Mouse (Mus musculus) left cerebral cortex, adult 2 months (tissue): ENCODE data around the gene Ddi2. TPM values are rescaled to one million over a fixed set of nuclear protein-coding genes. Genes with fewer than 3 reads are reported as not detected.
A peak's percentile ranks its signal among the peaks of the same experiment; 100 is the strongest.

Source experiments
- DNase-seq, 2 experiments: peaks; one replicate each; pipeline ENCODE4 v3.0.0; 2021 to 2022; ENCODE audit warnings: low spot score in 2 of 2, mixed read lengths in 1 of 2; ENCODE audit errors: extremely low spot score in 1 of 2
- H3K27ac ChIP-seq: fragments of 200-600 bp; 2 replicates; pipeline ENCODE4 v1.8.1; 2022
- H3K4me3 ChIP-seq: fragments of 200-600 bp; 2 replicates; pipeline ENCODE4 v1.8.1; 2022
- CTCF ChIP-seq: fragments of 200-600 bp; IDR thresholded peaks from 2 replicates; pipeline ENCODE4 v1.8.1; 2022; ENCODE audit warnings: antibody characterized with exemption, mild to moderate bottlenecking, moderate library complexity
- intact Hi-C: fragments of 180-260 bp; cut with DNase I; formaldehyde crosslinking; loops from one replicate; pipeline ENCODE4 v1.15.1; 2025
- total RNA-seq, 2 experiments: library from RNA; stranded (reverse); gene quantifications; 2 replicates each; pipeline ENCODE4 v1.2.3; 2021

The Ddi2 gene
- total RNA-seq, 2 experiments from 2014 or later: 47.8 to 48.5 TPM

DNA sequence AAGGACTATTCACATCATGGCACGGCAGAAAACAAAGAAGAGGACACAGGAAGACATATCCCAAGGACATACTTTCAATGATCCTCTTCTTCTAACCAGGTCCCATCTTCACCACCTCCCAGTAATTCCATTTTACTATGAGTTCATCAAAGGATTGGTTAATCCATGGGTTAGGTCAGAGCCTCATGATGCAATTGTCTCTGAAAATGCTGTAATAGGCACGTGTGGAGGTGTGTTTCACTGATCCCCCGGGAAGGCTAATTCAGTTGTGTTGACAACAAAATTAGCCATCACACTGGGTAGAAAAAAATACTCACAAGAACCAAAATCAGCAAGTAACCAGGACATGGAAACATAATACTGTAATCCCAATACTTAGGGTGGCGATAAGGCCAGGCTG, 5.6 kb downstream of the Ddi2 start:
- intact Hi-C loops: no loop called here
- no peak for DNase-seq
- Histone ChIP-seq H3K27ac (no peak overlapping the region), H3K4me3 (no peak overlapping the region)
- TF ChIP-seq CTCF: no peak

DNA sequence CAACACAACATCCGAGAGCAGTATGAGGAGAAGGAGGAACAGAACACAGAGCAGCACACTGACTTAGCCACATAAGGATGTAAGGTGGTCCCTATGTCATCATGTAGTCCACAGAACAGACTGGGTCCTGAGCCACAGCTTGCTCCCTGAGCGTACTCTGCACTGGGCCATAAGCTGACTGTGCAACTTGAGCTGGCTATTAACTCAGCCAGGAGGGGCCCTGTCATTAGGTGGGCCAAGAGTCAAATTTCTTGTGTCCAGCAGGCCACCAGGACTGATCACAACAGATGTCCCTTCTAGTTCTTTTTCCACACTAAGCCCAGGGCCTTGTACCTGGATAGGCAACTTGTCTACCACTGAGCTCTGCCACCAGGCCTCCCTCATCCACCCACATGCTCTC, 8.2 kb downstream of the Ddi2 start:
- Histone ChIP-seq H3K4me3 (no peak overlapping the region), H3K27ac (no peak overlapping the region)
- intact Hi-C loops: no loop called here
- TF ChIP-seq CTCF: no peak
- DNase-seq: no peak

DNA sequence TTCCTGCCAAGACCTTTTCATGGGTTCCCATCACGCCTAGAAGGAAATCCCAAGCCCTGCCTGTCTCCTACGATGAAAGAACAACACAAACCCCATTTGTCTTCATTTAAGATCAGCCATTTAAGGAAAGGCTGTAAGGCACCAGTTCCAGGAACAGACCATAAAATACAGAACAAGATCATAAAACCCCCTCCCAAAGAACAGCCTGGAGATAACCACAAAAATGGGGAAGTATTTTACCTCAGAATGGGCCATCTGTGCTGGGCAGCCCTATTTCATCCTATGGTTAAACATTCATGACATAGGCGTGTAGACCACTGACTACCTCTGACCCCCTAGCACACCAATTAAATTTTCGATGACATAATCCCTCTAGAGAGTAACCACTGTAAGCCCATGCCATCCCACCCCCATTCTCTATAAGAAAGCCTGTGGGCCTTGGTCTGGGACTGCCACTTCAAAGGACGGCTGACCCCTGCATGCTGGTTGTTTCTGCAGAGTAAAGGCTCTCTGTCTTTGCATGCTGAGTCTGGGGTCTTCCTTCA, 9.5 kb downstream of the Ddi2 start:
- DNase-seq: no peak
- TF ChIP-seq CTCF: no peak
- intact Hi-C loops: no loop called here

DNA sequence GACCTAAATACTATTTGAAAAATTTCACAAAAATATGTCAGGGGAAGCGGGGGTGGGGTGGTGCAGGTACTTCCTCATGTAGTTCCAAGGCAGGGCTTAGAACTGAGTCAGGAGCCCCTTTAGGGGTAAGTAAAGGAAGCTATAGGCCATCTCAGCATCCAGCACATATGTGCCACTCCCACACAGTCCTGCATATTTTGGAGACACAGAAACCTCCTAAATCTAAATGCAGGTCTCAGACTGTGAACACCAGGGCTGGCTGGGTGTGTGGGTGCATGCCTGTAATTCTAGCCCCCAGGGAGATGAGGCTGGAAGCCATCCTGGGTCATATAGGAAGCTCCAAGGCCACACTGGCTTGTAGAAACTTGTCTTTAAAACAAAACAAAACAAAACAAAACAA, 12.0 kb downstream of the Ddi2 start:
- DNase-seq: no peak
- intact Hi-C loops: no loop called here
- Histone ChIP-seq H3K27ac (peak overlapping the region; percentile 2; the same call in 1 of the 2 replicates), H3K4me3 (no peak overlapping the region)
- TF ChIP-seq CTCF: no peak

More for the DNA sequence above, 9.5 kb downstream of the Ddi2 start:
- Histone ChIP-seq H3K27ac (no peak overlapping the region), H3K4me3 (no peak overlapping the region)

DNA sequence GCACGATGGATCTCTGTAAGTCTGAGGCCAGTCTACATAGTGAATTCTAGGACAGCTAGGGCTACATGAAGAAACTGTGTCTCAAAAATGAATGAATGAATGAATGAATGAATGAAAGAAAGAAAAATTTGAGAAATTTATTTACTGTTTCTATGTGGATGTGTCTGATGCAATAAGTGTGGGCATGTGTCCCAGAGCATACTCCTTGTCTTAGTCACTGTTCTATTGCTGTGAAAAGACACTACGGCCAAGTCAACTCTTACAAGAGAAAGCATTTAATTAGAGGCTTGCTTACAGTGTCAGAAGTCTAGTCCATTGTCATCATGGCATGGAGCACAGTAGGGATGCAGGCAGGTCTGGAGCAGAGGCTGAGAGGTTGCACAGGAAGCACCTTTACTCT, 14.2 kb downstream of the Ddi2 start:
- DNase-seq: no peak
- TF ChIP-seq CTCF: no peak
- intact Hi-C loops: no loop called here
- Histone ChIP-seq H3K27ac (no peak overlapping the region), H3K4me3 (no peak overlapping the region)

DNA sequence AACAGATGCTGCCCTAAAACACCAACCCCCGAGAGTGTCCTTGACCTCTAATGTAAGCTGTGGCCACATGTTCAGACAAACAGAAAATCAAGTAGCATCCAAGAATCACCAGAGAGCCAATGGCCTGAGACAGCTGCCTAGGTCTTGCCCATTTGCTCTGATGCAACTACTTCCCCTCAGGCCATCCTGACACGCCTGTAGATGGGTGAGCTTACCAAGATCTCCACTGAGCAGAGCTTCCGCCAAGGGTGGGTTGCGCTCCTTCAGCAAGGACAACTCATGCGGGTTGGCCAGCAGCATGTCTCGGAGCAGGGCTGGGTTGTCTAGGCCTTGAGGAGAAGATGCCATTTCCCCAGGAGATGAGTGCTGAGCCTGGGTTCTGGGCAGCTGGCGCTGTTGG, 15.2 kb downstream of the Ddi2 start:
- no peak overlapping the region for H3K4me3 ChIP-seq
- intact Hi-C loops: no loop called here
- no peak for DNase-seq
- H3K27ac ChIP-seq: no peak overlapping the region
- TF ChIP-seq CTCF: no peak

DNA sequence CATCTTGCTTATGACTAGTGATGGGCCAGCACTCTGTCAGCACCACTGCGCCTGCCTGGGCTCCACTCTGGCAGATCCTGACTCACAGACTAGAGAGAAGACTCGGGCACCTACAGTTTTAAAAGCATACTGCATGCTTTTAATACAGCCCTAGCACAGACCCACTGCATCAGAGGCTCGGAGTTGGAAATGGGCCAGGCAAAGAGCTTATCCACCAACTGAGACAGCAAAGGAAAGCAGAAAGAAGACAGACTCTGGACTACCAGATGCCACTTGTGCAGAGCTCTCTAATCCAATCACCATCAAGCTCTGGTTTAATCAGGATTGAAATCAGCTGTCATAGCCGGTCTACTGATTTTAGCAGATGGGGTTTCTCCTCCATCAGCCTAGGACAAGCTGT, 17.9 kb downstream of the Ddi2 start:
- DNase-seq: peak; percentile 32 to 37
- intact Hi-C loops: no loop called here

DNA sequence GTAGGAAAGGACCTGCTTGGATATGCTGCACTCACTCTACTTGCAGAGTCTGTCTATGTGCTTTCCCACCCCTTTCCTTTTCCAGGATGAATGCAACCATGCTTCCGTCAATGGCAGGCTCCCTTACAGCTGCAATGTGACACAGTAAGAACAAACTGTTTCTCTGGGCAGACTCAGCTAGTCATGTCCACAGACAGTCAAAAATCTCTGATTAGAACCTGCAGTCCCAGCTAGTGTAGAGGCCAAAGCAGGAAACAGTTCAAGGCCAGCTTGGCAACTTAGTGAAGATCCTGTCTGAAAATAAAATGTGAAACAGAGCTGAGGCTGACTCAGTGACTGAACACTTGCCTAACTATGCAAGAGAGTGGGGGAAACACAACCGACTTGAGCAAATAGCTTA, 18.6 kb downstream of the Ddi2 start:
- no peak for TF ChIP-seq CTCF
- no peak overlapping the region for H3K27ac ChIP-seq
- intact Hi-C loops: no loop called here

More for the DNA sequence above, 17.9 kb downstream of the Ddi2 start:
- H3K27ac ChIP-seq: 0 out of 2 replicates have a peak overlapping the region, but pooled peaks have one; percentile 9
- TF ChIP-seq CTCF: peak; percentile 13
- no peak overlapping the region for H3K4me3 ChIP-seq

DNA sequence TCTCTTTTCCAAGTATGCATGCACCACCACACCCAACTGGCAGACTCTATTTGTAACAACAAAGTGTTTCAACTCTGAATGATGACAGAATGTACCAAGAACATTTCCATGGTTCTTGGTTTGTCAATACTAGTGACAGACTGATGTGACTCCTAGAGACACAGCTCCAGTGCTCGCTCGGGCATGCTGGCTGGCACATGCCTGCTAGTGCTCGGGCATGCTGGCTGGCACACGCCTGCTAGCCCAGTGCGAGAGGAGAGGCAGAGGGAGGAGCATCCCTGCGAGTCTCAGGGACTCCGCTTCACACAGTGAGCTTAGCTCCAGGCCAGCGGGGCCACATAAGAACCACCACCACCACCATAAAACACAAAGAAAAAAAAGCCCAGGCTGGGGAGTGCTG, 28.5 kb downstream of the Ddi2 start:
- no peak overlapping the region for H3K27ac ChIP-seq
- intact Hi-C loops: no loop called here

More for the DNA sequence above, 18.6 kb downstream of the Ddi2 start:
- H3K4me3 ChIP-seq: no peak overlapping the region
- DNase-seq: no peak

DNA sequence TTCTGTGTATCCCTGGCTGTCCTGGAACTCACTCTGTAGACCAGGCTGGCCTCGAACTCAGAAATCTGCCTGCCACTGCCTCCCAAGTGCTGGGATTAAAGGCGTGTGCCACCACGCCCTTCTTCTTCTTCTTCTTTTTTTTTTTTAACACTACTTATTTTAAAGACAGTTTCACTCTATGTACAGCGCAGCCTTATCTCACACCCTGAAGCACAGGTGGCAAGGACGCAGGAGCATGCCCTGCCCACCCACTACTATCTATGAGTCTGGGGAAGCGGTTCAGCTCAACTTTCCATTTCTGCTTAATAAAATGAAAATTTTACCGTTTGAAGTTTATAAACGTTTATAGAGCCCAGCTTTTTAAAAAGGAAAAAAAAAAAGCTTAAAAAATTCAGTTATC, 34.7 kb downstream of the Ddi2 start:
- H3K4me3 ChIP-seq: no peak overlapping the region
- intact Hi-C loops: no loop called here
- DNase-seq: no peak
- TF ChIP-seq CTCF: no peak
- no peak overlapping the region for H3K27ac ChIP-seq

More for the DNA sequence above, 28.5 kb downstream of the Ddi2 start:
- DNase-seq: no peak
- H3K4me3 ChIP-seq: no peak overlapping the region
- TF ChIP-seq CTCF: no peak

DNA sequence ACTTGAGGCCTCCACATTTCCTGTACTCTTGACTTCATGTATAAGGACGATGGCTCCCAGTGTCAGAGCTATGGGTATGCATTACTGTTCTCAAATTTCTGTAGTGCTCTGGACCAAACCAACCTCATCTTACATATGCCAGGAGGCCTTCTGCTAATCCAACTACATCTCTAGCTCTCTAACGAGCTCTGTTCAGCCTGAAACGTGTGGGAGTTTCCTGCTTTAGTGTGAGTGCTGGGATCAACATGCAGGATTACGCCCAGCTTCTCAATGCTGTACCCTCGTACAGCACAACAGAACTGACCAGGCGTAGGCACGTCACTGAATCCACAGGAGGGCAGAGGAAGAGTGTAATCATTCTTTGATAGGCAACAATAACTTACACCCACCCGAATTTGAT, 36.7 kb downstream of the Ddi2 start:
- TF ChIP-seq CTCF: no peak
- DNase-seq: no peak
- H3K4me3 ChIP-seq: no peak overlapping the region
- H3K27ac ChIP-seq: no peak overlapping the region
- intact Hi-C loops: no loop called here

DNA sequence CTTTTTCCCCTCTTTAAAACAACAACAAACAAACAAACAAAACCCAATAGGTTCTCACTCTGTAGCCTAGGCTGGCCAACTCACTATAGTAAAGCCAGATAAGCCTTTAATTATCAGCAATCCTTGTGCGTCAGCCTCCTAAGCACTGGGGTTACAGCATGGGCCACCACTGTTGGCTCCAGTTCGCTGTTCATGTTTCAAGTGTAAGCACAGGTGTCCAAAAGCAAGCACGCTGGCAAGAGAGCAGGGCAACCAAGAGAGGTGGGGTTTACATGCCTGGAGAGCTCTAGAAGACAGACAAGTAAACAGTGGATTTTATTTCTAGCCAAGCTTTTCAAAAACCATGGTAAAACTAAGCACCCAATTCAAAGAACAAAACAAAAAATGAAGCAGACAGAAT, 37.1 kb downstream of the Ddi2 start:
- Histone ChIP-seq H3K27ac (no peak overlapping the region), H3K4me3 (no peak overlapping the region)
- intact Hi-C loops: no loop called here

DNA sequence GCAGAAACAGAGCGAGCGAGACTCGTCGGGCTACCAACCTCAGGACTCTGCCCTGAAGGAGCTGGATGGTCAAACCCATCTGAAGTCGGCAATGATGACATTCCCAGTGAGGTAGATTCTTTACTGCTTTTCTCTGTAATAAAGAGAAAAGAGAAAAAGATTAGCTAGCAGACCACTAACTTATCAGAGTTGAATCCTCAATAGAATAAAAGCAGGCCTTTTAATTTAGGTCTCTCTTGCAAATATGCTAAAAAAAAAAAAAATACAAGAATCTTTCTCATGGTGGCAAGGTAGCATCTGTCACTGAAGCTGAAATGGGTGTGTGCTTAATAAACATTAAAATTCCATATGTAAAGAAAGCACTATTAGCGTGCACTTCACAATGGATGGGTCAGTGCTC, 37.7 kb downstream of the Ddi2 start, which contains the start of gene Rsc1a1:
Gene Rsc1a1, minus strand, starts transcription at position 101 of the 400 bp plus-strand sequence.
- no peak for TF ChIP-seq CTCF
- no peak for DNase-seq
- no peak within 1 kb of the TSS for H3K4me3 ChIP-seq
- H3K27ac ChIP-seq: no peak within 1 kb of the TSS
- intact Hi-C loops: no loop called here

More for the DNA sequence above, 37.1 kb downstream of the Ddi2 start:
- TF ChIP-seq CTCF: no peak
- no peak for DNase-seq
